Mouse (Mus musculus) midbrain, embryonic 16.5 days (tissue): ENCODE results near the gene Ccdc130. TPM values are rescaled to one million over a fixed set of nuclear protein-coding genes. Genes with fewer than 3 reads are reported as not detected.
A peak's percentile ranks its signal among the peaks of the same experiment; 100 is the strongest.
"Not testable (repeated sequence)": the region's sequence is repeated elsewhere in the genome, so short reads cannot be mapped to it uniquely, and the experiment has no call there.

Source experiments
- ATAC-seq: fragments of 200-750 bp; cut with Nextera tagmentation; 2 replicates; pipeline ENCODE4 v1.8.0; 2017; ENCODE audit warnings: moderate TSS enrichment
- H3K27ac ChIP-seq: fragments of 300-500 bp; sonication (generic); 2 replicates; pipeline ENCODE4 v1.5.1; 2014; ENCODE audit warnings: mild to moderate bottlenecking, low read length, mixed read lengths
- H3K27me3 ChIP-seq: fragments of 300-500 bp; sonication (generic); 2 replicates; pipeline ENCODE4 v1.6.1; 2014; ENCODE audit warnings: low read depth, low read length, mixed read lengths; ENCODE audit not compliant: control insufficient read depth, insufficient read depth
- H3K36me3 ChIP-seq: fragments of 300-500 bp; sonication (generic); 2 replicates; pipeline ENCODE4 v1.6.1; 2014; ENCODE audit warnings: mild to moderate bottlenecking, low read length, moderate library complexity, mixed read lengths; ENCODE audit not compliant: control insufficient read depth, insufficient read depth
- H3K4me1 ChIP-seq: fragments of 300-500 bp; sonication (generic); 2 replicates; pipeline ENCODE4 v1.6.1; 2014; ENCODE audit warnings: mild to moderate bottlenecking, low read length, mixed read lengths; ENCODE audit not compliant: control insufficient read depth, insufficient read depth
- H3K4me2 ChIP-seq: fragments of 300-500 bp; sonication (generic); 2 replicates; pipeline ENCODE4 v1.6.1; 2014; ENCODE audit warnings: mild to moderate bottlenecking, low read length, mixed read lengths
- H3K4me3 ChIP-seq: fragments of 300-500 bp; sonication (generic); 2 replicates; pipeline ENCODE4 v1.5.1; 2014; ENCODE audit warnings: low read depth, mild to moderate bottlenecking, low read length, moderate library complexity, mixed read lengths
- H3K9ac ChIP-seq: fragments of 300-500 bp; sonication (generic); 2 replicates; pipeline ENCODE4 v1.6.1; 2014; ENCODE audit warnings: low read depth, low read length, mixed read lengths
- H3K9me3 ChIP-seq: fragments of 300-500 bp; sonication (generic); replicated peaks from 2 replicates; pipeline ENCODE4 v1.6.1; 2014; ENCODE audit warnings: mild to moderate bottlenecking, low read length, mixed read lengths; ENCODE audit not compliant: control insufficient read depth, poor library complexity, severe bottlenecking
- WGBS: fragments of 180-500 bp; shearing (Covaris S2); extraction: QIAGEN DNeasy Blood & Tissue Kit; methylation state at CpG from one replicate; pipeline ENCODE4 v1.1.7; 2014; 5-methylcytosine and 5-hydroxymethylcytosine counted together
- polyA plus RNA-seq: library from polyadenylated mRNA; unstranded; fragments of >200 nt; fragmentation: Nextera tagmentation; extraction: Ambion mirVana; gene quantifications from 2 replicates; pipeline ENCODE4 v1.2.1, GENCODE M21; 2015

Gene Ccdc130
- 23.0 and 25.4 TPM in 2 replicates for polyA plus RNA-seq

DNA sequence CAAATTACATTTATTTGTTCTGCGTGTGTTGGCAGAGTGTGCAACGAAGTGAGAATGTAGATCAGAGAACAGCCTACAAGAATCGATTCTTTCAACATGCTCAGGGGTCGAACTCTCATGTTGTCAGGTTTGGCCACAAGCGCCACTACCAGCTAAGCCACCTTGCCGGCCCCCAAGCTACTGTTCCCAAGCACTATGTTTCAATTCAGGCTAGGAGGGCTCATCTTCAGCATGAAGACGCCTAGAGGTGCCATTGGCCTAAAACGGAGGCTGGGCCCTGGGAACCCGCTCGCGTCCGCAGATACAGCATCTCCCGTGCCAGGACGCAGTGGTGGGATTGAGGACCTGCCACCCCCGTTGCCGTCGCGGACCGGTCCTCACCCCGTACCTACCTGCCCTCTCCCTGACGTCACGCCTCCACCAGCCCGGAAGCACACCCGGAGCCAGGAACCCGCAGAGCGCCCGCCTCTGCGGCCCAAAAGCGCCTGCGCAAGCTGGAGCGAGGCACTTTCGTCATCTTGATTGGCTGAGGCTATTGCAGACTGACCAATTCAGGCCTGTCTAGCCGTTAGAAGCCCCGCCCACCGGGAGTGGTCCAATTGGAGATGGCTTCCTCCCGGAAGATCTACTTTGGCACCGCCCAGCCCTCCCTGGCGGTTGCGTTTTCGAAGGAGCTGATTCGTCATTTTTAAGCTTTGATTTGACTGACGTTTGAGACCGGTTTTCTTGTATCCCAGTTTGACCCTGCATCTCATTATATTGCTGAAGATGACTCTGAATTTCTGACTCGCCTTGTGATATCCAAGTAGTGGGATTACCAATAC, at the start of gene Ccdc130:
TSS of gene Ccdc130 (minus strand) at position 431 of the 824 bp plus-strand sequence.
- Histone ChIP-seq H3K27ac (peak within 1 kb of the TSS; percentile 83), H3K4me1 (peaks cover 10% of the 10 kb centered on the region), H3K27me3 (no peaks in the 10 kb centered on the region), H3K4me2 (peak within 1 kb of the TSS; percentile 92), H3K9ac (peak within 1 kb of the TSS; percentile 82), H3K36me3 (peaks cover 13% of the 10 kb centered on the region; the same call in 1 of the 2 replicates), H3K9me3 (no peaks in the 10 kb centered on the region), H3K4me3 (peak within 1 kb of the TSS; percentile 73)
- under 1% methylated on average over 44 of the region's 44 CpGs for WGBS
- ATAC-seq = peak; percentile 99

DNA sequence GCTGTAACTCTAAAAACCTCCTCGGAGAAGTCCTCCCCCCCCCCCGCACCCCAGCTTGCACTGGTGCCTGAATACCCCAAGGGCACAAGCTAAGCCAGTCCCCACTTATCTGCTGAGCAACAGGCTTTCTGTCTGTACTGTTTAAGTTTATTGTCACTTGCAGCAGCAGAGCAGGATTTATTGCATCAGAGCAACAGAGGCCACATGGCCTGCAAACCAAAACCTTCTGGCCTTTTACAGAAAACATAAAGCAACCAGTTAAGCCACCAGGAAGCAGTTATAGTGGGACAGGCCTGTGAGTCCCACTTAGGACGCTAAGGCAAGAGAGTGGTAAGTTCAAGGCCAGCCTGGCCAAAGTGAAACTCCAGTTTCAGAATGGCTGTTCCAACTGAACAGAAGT, 38.2 kb upstream of the Ccdc130 start:
- H3K36me3 ChIP-seq = no peaks in the 10 kb centered on the region
- H3K4me1 ChIP-seq = no peaks in the 10 kb centered on the region
- no peak overlapping the region for H3K4me2 ChIP-seq
- no peak overlapping the region for H3K4me3 ChIP-seq
- 64% methylated on average over 3 of the region's 3 CpGs for WGBS
- no peaks in the 10 kb centered on the region for H3K9me3 ChIP-seq
- no peaks in the 10 kb centered on the region for H3K27me3 ChIP-seq
- no peak overlapping the region for H3K27ac ChIP-seq
- no peak for ATAC-seq
- no peak overlapping the region for H3K9ac ChIP-seq

DNA sequence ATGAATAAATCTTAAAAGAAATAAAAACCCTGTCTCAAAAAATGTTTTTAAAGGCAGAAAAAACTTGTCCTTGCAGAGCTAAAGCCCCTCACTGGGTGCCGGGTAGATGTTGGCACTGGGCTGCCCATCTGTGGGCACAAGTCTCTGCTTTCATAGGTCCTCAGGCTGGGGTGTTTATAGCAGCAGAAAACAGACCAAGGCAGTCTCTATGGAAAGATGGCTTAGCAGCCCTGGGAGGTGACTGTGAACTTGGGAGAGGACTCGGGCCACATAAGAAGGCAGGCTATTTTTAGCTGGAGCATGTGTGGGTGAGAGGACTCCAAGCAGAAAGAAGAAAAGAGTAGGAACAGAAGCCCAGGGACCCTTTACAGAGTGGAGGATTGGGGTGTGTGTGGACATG, 33.8 kb upstream of the Ccdc130 start:
- Histone ChIP-seq H3K27ac (no peak overlapping the region), H3K9ac (no peak overlapping the region), H3K9me3 (no peaks in the 10 kb centered on the region), H3K27me3 (no peaks in the 10 kb centered on the region), H3K4me3 (no peak overlapping the region), H3K4me2 (no peak overlapping the region), H3K4me1 (no peaks in the 10 kb centered on the region), H3K36me3 (no peaks in the 10 kb centered on the region)
- no peak for ATAC-seq
- WGBS = 90% methylated on average over 2 of the region's 2 CpGs

DNA sequence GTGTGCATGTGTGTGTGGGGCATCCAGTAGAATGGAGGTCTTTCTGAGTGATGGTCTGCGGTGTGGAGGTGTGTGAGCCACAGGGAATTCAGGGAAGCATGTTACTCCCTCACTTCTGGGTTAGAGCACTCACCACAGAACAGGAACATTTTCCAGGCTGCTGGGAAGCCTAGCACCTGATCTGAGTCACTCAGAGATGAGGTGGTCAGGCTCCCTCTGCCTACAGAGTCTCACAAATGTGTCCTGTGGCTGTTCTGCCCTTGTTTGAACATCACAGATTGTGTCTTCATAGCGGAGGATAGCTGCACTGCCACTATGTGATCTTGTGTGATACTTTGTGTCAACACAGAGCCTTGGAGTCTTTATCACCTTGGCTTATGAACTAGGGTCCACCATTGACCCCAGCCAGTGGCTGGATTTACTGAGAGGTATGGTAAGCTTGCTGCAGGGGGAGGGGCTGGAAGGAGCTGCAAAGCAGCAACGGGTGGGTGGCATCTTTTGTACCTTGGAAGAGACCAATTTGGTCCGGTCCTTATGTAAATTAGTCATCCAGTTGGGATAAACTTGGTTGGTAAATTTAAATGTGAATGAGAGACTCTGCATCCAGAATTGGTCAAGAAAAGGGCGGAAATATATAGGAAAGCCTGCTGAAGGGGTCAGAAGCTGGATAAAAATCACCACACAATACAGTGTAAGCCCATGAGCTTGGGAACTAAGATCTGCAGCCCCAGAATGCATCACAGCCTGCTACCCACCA, 27.0 kb upstream of the Ccdc130 start:
- no peak overlapping the region for H3K9ac ChIP-seq
- no peaks in the 10 kb centered on the region; the same call in 1 of the 2 replicates for H3K27me3 ChIP-seq
- no peaks in the 10 kb centered on the region for H3K4me1 ChIP-seq
- H3K4me3 ChIP-seq = no peak overlapping the region
- 58% methylated on average over 5 of the region's 5 CpGs for WGBS
- no peak overlapping the region for H3K27ac ChIP-seq
- ATAC-seq = no peak
- no peaks in the 10 kb centered on the region for H3K36me3 ChIP-seq
- no peak overlapping the region for H3K4me2 ChIP-seq
- no peaks in the 10 kb centered on the region for H3K9me3 ChIP-seq

DNA sequence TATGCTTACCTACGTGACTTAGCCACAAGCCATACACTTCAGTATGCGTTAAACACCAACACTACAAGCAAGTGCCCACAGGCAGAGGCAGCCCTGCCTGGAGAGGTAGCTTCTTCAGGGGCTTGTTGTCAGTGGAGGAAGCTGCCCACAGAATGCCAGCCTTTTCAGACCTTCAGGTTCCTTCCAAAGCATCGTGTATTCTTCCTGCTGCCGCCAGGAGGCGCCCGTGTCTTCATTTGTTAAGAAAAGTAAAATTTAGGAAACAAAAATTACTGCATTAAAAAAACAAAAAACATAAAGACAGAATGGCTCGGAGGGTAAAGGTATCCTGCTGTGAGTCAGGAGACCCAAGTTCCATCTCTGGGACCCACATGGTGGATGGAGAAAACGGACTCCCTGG, 21.5 kb upstream of the Ccdc130 start:
- Histone ChIP-seq H3K9ac (no peak overlapping the region), H3K27ac (no peak overlapping the region), H3K4me1 (no peaks in the 10 kb centered on the region), H3K27me3 (no peaks in the 10 kb centered on the region), H3K4me3 (no peak overlapping the region), H3K9me3 (no peaks in the 10 kb centered on the region), H3K36me3 (no peaks in the 10 kb centered on the region), H3K4me2 (no peak overlapping the region)
- no peak for ATAC-seq
- WGBS = 28% methylated on average over 8 of the region's 8 CpGs

DNA sequence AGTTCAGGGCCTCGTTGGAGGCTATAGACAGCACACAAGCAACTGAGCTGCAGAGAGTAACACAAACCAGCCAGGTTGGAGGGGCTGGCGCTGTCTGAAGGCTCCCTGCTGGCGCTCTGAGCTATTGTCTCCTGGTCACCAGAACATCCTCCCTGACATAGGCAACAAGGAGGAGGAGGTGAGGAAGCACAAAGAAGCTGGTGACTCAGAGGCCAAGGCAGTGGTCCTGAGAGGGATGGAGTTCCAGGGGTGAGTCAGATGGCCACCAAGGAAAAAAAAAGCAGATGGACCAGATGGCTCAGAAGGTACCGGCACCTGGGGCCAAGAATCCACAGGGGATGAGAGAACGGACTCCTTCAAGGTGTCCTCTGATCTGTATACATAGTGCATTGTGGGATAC, 20.9 kb upstream of the Ccdc130 start:
- H3K27ac ChIP-seq = no peak overlapping the region
- H3K4me3 ChIP-seq = no peak overlapping the region
- ATAC-seq = no peak
- no peak overlapping the region for H3K9ac ChIP-seq
- H3K27me3 ChIP-seq = no peaks in the 10 kb centered on the region
- no peak overlapping the region for H3K4me2 ChIP-seq
- H3K4me1 ChIP-seq = no peaks in the 10 kb centered on the region
- no peaks in the 10 kb centered on the region for H3K36me3 ChIP-seq
- 61% methylated on average over 5 of the region's 5 CpGs for WGBS
- H3K9me3 ChIP-seq = no peaks in the 10 kb centered on the region

DNA sequence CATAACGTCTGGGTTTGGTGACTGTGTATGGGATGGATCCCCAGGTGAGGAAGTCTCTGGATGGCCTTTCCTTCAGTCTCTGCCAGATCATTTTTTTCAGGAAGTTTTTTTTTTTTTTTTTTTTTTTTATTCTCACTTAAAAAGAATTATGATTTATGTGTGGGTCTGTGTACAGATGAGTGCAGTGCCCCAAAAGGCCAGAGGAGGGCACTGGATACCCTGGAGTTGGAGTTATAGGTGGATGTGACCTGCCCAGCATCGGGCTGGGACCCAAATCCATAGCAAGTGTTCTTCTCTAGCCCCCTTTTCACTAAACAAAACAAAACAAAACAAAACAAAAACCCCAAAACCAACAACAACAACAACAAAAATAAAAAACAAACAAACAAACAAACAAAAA, 18.7 kb upstream of the Ccdc130 start:
- Histone ChIP-seq H3K36me3 (no peaks in the 10 kb centered on the region), H3K27me3 (no peaks in the 10 kb centered on the region), H3K9ac (no peak overlapping the region), H3K4me2 (no peak overlapping the region), H3K4me3 (no peak overlapping the region), H3K9me3 (no peaks in the 10 kb centered on the region), H3K4me1 (no peaks in the 10 kb centered on the region), H3K27ac (no peak overlapping the region)
- ATAC-seq = no peak
- 64% methylated on average over 2 of the region's 2 CpGs for WGBS

DNA sequence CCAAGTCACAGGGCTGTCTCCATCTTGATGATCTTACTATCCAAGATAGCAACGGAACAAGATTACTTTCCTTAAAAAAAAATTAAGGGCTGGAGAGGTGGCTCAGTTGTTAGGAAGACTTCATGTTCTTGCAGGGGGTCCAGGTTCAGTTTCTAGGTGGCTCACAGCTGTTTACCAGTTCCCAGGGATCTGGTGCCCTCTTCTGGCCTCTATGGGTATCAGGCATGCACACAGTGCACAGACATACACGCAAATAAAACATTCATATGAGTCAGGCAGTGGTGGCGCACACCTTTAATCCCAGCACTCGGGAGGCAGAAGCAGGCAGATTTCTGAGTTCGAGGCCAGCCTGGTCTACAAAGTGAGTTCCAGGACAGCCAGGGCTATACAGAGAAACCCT, 15.5 kb upstream of the Ccdc130 start:
- H3K27me3 ChIP-seq = not testable (repeated sequence)

DNA sequence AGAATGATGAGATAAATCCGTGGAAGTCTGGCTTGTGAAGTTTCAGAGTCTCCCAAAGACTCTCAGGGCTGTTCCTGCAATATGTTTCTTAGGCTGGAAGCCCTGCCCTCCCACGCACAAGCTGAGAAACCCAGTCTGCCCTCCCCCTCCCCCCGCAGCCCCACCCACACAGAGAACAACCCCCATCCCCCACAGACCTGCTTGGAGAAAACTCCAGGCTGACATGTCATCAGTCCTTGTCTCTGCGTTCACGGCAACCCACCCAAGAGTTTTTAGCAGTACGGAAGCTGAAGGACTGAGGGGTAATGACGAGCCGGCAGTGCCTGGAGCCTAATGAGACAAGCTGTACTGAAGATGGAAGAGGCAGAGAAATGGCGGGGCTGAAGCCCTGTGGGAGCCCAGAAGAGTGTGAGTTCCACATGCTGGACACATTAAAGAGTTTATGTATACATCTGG, 14.5 kb upstream of the Ccdc130 start:
- no peak overlapping the region for H3K4me3 ChIP-seq
- no peaks in the 10 kb centered on the region for H3K36me3 ChIP-seq
- H3K9me3 ChIP-seq = no peaks in the 10 kb centered on the region
- H3K27me3 ChIP-seq = no peaks in the 10 kb centered on the region
- no peak overlapping the region for H3K9ac ChIP-seq
- H3K4me2 ChIP-seq = no peak overlapping the region
- WGBS = 41% methylated on average over 9 of the region's 9 CpGs
- no peaks in the 10 kb centered on the region for H3K4me1 ChIP-seq
- no peak overlapping the region for H3K27ac ChIP-seq
- ATAC-seq = no peak

More for the DNA sequence above, 15.5 kb upstream of the Ccdc130 start:
- not testable (repeated sequence) for H3K9ac ChIP-seq, H3K4me1 ChIP-seq, H3K27ac ChIP-seq, ATAC-seq, H3K4me3 ChIP-seq, H3K9me3 ChIP-seq, H3K4me2 ChIP-seq, H3K36me3 ChIP-seq
- WGBS = 60% methylated on average over 5 of the region's 5 CpGs
